8 mouse cellular contexts compared by ENCODE assay signal in the genomic region with DNA sequence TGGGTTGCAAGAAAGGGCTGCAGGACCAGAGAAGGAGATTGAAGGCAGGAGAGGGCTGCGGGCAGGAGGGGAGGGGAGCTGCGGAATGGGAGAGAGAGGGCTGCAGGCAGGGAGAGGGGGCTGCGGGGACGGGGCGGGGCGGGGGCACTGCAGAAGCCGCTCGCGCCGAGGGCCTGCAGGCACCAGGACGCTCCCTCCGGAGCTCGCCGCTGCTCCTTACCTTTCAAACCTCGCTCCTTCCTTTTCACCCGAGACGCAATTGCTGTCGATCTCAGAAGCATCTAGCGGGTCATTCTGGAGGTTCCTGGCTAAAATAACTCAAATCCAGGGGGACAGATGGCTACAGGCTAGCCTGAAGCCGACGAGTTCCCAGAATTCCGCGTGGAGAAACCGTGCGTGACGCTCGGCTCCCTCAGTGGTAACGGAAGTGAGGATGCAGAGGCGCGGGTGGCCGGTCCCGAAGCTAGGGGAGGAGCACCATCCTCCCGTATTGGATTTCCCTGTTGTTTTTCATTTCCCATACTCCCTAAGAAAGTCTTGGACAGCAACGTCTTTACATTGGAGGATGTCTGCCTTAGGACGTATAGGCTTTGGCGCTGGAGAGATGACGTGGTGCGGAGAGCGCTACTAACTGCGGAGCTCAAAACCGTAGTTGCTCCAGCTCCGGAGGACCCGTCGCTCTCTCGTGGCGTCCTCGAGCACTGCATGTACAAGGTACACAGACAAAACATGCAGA. TPM values are rescaled to one million over a fixed set of nuclear protein-coding genes. Genes with fewer than 3 reads are reported as not detected.
DNase-seq lines count a peak whose midpoint lies in the region; ATAC-seq and TF ChIP-seq lines count a peak whose summit lies in the region.

No protein-coding gene starts in this region.

- H3K4me2 ChIP-seq in heart, embryonic 12.5 days, result peak overlapping the region; percentile 99
- H3K4me2 ChIP-seq in kidney, embryonic 16.5 days (replicated peaks; ENCODE audit: low read depth, low read length), result peak overlapping the region; percentile 89

- peak overlapping the region; percentile 79 for H3K4me3 ChIP-seq in brown adipose tissue, adult 24 weeks (ENCODE audit: insufficient read depth, low read depth, low read length)
- peak overlapping the region; percentile 81 for H3K4me3 ChIP-seq in heart, embryonic 12.5 days
- peak overlapping the region; percentile 76 for H3K4me3 ChIP-seq in kidney, embryonic 16.5 days (ENCODE audit: low read length)
- peak overlapping the region; percentile 50 for H3K4me3 ChIP-seq in liver, adult 2 months (ENCODE audit: insufficient read depth, low read depth, low read length)

- H3K27ac ChIP-seq in brown adipose tissue, adult 24 weeks (replicated peaks; ENCODE audit: low read depth, low read length), result no peak overlapping the region
- H3K27ac ChIP-seq in heart, embryonic 12.5 days (ENCODE audit: poor library complexity, severe bottlenecking), result peak overlapping the region; percentile 73
- peak overlapping the region; percentile 97 for H3K27ac ChIP-seq in kidney, embryonic 16.5 days (ENCODE audit: low read length)
- no peak overlapping the region for H3K27ac ChIP-seq in liver, adult 2 months (replicated peaks; ENCODE audit: insufficient read depth, low read depth, low read length)

- WGBS in heart, embryonic 12.5 days, result under 1% methylated on average over 45 of the region's 47 CpGs
- WGBS in kidney, embryonic 16.5 days, result 0% methylated on average over 41 of the region's 47 CpGs
- under 1% methylated on average over 39 of the region's 47 CpGs for WGBS in liver, adult 2 months

- peak overlapping the region; percentile 97 for H3K9ac ChIP-seq in heart, embryonic 12.5 days
- peak overlapping the region; percentile 88 for H3K9ac ChIP-seq in kidney, embryonic 16.5 days (replicated peaks; ENCODE audit: low read length)
- H3K9ac ChIP-seq in liver, adult 2 months (ENCODE audit: low read depth, low read length), result peak overlapping the region; percentile 56

- peaks cover 2% of the 10 kb centered on the region; the same call in 1 of the 2 replicates for H3K4me1 ChIP-seq in brown adipose tissue, adult 24 weeks (ENCODE audit: control insufficient read depth, insufficient read depth, insufficient read length, low read length)
- peaks cover 11% of the 10 kb centered on the region for H3K4me1 ChIP-seq in heart, embryonic 12.5 days (replicated peaks)
- H3K4me1 ChIP-seq in kidney, embryonic 16.5 days (ENCODE audit: insufficient read depth, low read length), result peaks cover 19% of the 10 kb centered on the region
- no peaks in the 10 kb centered on the region for H3K4me1 ChIP-seq in liver, adult 2 months (ENCODE audit: control insufficient read depth, insufficient read depth, low read length)

- TF ChIP-seq POLR2A in liver, adult 2 months (IDR thresholded peaks at IDR 0.05; ENCODE audit: extremely low read depth, insufficient read depth, low read length), result no peak

- peaks cover 53% of the 10 kb centered on the region for H3K36me3 ChIP-seq in heart, embryonic 12.5 days
- peaks cover 52% of the 10 kb centered on the region for H3K36me3 ChIP-seq in kidney, embryonic 16.5 days (ENCODE audit: insufficient read depth, low read length)
- H3K36me3 ChIP-seq in liver, adult 2 months (ENCODE audit: control insufficient read depth, insufficient read depth, low read length), result peaks cover 10% of the 10 kb centered on the region; the same call in 1 of the 2 replicates

- ATAC-seq in CD4-positive, CD25-positive, alpha-beta regulatory T cell, adult 4 months, result peak; percentile 95
- ATAC-seq in erythroid progenitor cell, adult 5-6 weeks (replicated peaks; ENCODE audit: low FRiP score, poor library complexity, severe bottlenecking), result peak; percentile 85
- peak; percentile 90 for ATAC-seq in heart, embryonic 12.5 days (ENCODE audit: insufficient number of reproducible peaks, low FRiP score)
- ATAC-seq in kidney, embryonic 16.5 days (ENCODE audit: low FRiP score, low TSS enrichment), result peak; percentile 90
- ATAC-seq in monocyte, adult 5-6 weeks (replicated peaks; ENCODE audit: insufficient number of reproducible peaks, low FRiP score, low TSS enrichment, poor library complexity, severe bottlenecking), result peak; percentile 88

- TF ChIP-seq CTCF in liver, adult 2 months (IDR thresholded peaks at IDR 0.05; ENCODE audit: low read depth, low read length), result peak; percentile 59

- no peaks in the 10 kb centered on the region for H3K9me3 ChIP-seq in heart, embryonic 12.5 days (replicated peaks)
- H3K9me3 ChIP-seq in kidney, embryonic 16.5 days (ENCODE audit: low read length), result no peaks in the 10 kb centered on the region

- H3K27me3 ChIP-seq in heart, embryonic 12.5 days (replicated peaks), result no peaks in the 10 kb centered on the region
- no peaks in the 10 kb centered on the region for H3K27me3 ChIP-seq in kidney, embryonic 16.5 days (ENCODE audit: insufficient read depth, low read length)
- no peaks in the 10 kb centered on the region for H3K27me3 ChIP-seq in liver, adult 2 months (ENCODE audit: control insufficient read depth, insufficient read depth, low read length)

- peak; percentile 18 for DNase-seq in liver, adult 2 months (ENCODE audit: extremely low read depth, low read depth, low spot score)
- DNase-seq in spleen, postnatal 36 days (ENCODE audit: low spot score in 2 of 2), result peak; percentile 68 to 72

- H3K79me2 ChIP-seq in liver, adult 2 months (ENCODE audit: control insufficient read depth, insufficient read depth, low read length), result no peaks in the 10 kb centered on the region

RNA-seq across cellular contexts. Expression of gene Zfp61, which starts 1.9 kb away (rescaled TPM):
- 10 to 100 TPM; 19.4 to 27.8 TPM for polyA plus RNA-seq in CD4-positive, CD25-positive, alpha-beta regulatory T cell, adult 4 months (2017; shearing (Covaris generic))
- 1.5 and 2.0 TPM in 2 replicates for polyA plus RNA-seq in brown adipose tissue, adult 24 weeks (2012; ENCODE audit: insufficient read depth, insufficient read length, missing spikeins)
- 1.1 and 2.5 TPM in 2 replicates for total RNA-seq in erythroid progenitor cell, adult 5-6 weeks (2015; ENCODE audit: low replicate concordance)
- total RNA-seq in erythroid progenitor cell, adult 5-6 weeks (2017; ENCODE audit: low replicate concordance), result 1.8 TPM in 1 of 2 replicates, not detected in the other
- polyA plus RNA-seq in heart, embryonic 12.5 days (2016; fragmentation: Nextera tagmentation; extraction: Ambion mirVana), result 17.0 and 17.7 TPM in 2 replicates
- polyA plus RNA-seq in kidney, embryonic 16.5 days (2015; fragmentation: Nextera tagmentation; extraction: Ambion mirVana), result 43.5 and 44.0 TPM in 2 replicates
- 0.94 and 1.8 TPM in 2 replicates for total RNA-seq in liver, adult 2 months (2014; rRNA removed)
- 0.48 and 0.50 TPM in 2 replicates for polyA plus RNA-seq in liver, adult 2 months (2012; rRNA removed)
- 4.6 to 11.1 TPM (median 5.2 TPM) in 3 replicates for total RNA-seq in monocyte, adult 5-6 weeks (2017)

RNA-seq across cellular contexts. Expression of gene Zfp94, which starts 17.3 kb away (rescaled TPM):
- polyA plus RNA-seq in CD4-positive, CD25-positive, alpha-beta regulatory T cell, adult 4 months (2017; shearing (Covaris generic)), result 10 to 100 TPM; 10.6 to 13.8 TPM
- polyA plus RNA-seq in brown adipose tissue, adult 24 weeks (2012; ENCODE audit: insufficient read depth, insufficient read length, missing spikeins), result 3.8 and 4.5 TPM in 2 replicates
- 0.72 TPM in 1 of 2 replicates, not detected in the other for total RNA-seq in erythroid progenitor cell, adult 5-6 weeks (2015; ENCODE audit: low replicate concordance)
- total RNA-seq in erythroid progenitor cell, adult 5-6 weeks (2017; ENCODE audit: low replicate concordance), result 0.39 TPM in 1 of 2 replicates, not detected in the other
- 5.5 and 5.6 TPM in 2 replicates for polyA plus RNA-seq in heart, embryonic 12.5 days (2016; fragmentation: Nextera tagmentation; extraction: Ambion mirVana)
- 12.8 and 13.9 TPM in 2 replicates for polyA plus RNA-seq in kidney, embryonic 16.5 days (2015; fragmentation: Nextera tagmentation; extraction: Ambion mirVana)
- 2.4 and 2.8 TPM in 2 replicates for total RNA-seq in liver, adult 2 months (2014; rRNA removed)
- polyA plus RNA-seq in liver, adult 2 months (2012; rRNA removed), result 2.6 and 3.3 TPM in 2 replicates
- total RNA-seq in monocyte, adult 5-6 weeks (2017), result 2.4 to 4.6 TPM (median 4.5 TPM) in 3 replicates

RNA-seq across cellular contexts. Expression of gene Zfp93, which starts 28.9 kb away (rescaled TPM):
- 1 to 10 TPM; 2.5 to 2.9 TPM for polyA plus RNA-seq in CD4-positive, CD25-positive, alpha-beta regulatory T cell, adult 4 months (2017; shearing (Covaris generic))
- polyA plus RNA-seq in brown adipose tissue, adult 24 weeks (2012; ENCODE audit: insufficient read depth, insufficient read length, missing spikeins), result 1.4 and 4.4 TPM in 2 replicates
- not detected in 2 replicates for total RNA-seq in erythroid progenitor cell, adult 5-6 weeks (2015; ENCODE audit: low replicate concordance)
- 0.39 and 0.83 TPM in 2 replicates for total RNA-seq in erythroid progenitor cell, adult 5-6 weeks (2017; ENCODE audit: low replicate concordance)
- polyA plus RNA-seq in heart, embryonic 12.5 days (2016; fragmentation: Nextera tagmentation; extraction: Ambion mirVana), result 5.4 and 6.0 TPM in 2 replicates
- 12.1 and 14.1 TPM in 2 replicates for polyA plus RNA-seq in kidney, embryonic 16.5 days (2015; fragmentation: Nextera tagmentation; extraction: Ambion mirVana)
- total RNA-seq in liver, adult 2 months (2014; rRNA removed), result 2.9 and 3.6 TPM in 2 replicates
- 1.3 TPM in 2 replicates for polyA plus RNA-seq in liver, adult 2 months (2012; rRNA removed)
- 1.4 TPM in 1 of 3 replicates, not detected in the others for total RNA-seq in monocyte, adult 5-6 weeks (2017)

RNA-seq across cellular contexts. Expression of gene Tescl, which starts 34.6 kb away (rescaled TPM):
- not detected for polyA plus RNA-seq in CD4-positive, CD25-positive, alpha-beta regulatory T cell, adult 4 months (2017; shearing (Covaris generic))
- polyA plus RNA-seq in brown adipose tissue, adult 24 weeks (2012; ENCODE audit: insufficient read depth, insufficient read length, missing spikeins), result not detected in 2 replicates
- total RNA-seq in erythroid progenitor cell, adult 5-6 weeks (2015; ENCODE audit: low replicate concordance), result not detected in 2 replicates
- not detected in 2 replicates for total RNA-seq in erythroid progenitor cell, adult 5-6 weeks (2017; ENCODE audit: low replicate concordance)
- 0.31 TPM in 1 of 2 replicates, not detected in the other for polyA plus RNA-seq in heart, embryonic 12.5 days (2016; fragmentation: Nextera tagmentation; extraction: Ambion mirVana)
- 0.19 and 0.42 TPM in 2 replicates for polyA plus RNA-seq in kidney, embryonic 16.5 days (2015; fragmentation: Nextera tagmentation; extraction: Ambion mirVana)
- not detected in 2 replicates for total RNA-seq in liver, adult 2 months (2014; rRNA removed)
- not detected in 2 replicates for polyA plus RNA-seq in liver, adult 2 months (2012; rRNA removed)
- 2.3 TPM in 1 of 3 replicates, not detected in the others for total RNA-seq in monocyte, adult 5-6 weeks (2017)

RNA-seq across cellular contexts. Expression of gene Zfp108, which starts 44.5 kb away (rescaled TPM):
- polyA plus RNA-seq in CD4-positive, CD25-positive, alpha-beta regulatory T cell, adult 4 months (2017; shearing (Covaris generic)), result under 1 TPM in 1 of 2 experiments, not detected in 1; 0.70 TPM
- 0.88 and 1.8 TPM in 2 replicates for polyA plus RNA-seq in brown adipose tissue, adult 24 weeks (2012; ENCODE audit: insufficient read depth, insufficient read length, missing spikeins)
- not detected in 2 replicates for total RNA-seq in erythroid progenitor cell, adult 5-6 weeks (2015; ENCODE audit: low replicate concordance)
- not detected in 2 replicates for total RNA-seq in erythroid progenitor cell, adult 5-6 weeks (2017; ENCODE audit: low replicate concordance)
- 2.2 and 2.5 TPM in 2 replicates for polyA plus RNA-seq in heart, embryonic 12.5 days (2016; fragmentation: Nextera tagmentation; extraction: Ambion mirVana)
- 4.4 and 4.9 TPM in 2 replicates for polyA plus RNA-seq in kidney, embryonic 16.5 days (2015; fragmentation: Nextera tagmentation; extraction: Ambion mirVana)
- total RNA-seq in liver, adult 2 months (2014; rRNA removed), result 2.4 and 2.7 TPM in 2 replicates
- polyA plus RNA-seq in liver, adult 2 months (2012; rRNA removed), result 0.38 and 0.61 TPM in 2 replicates
- total RNA-seq in monocyte, adult 5-6 weeks (2017), result 0.87 to 1.5 TPM in 2 of 3 replicates, not detected in the other

Comparison
In these comparisons a context has a peak if more than half of its experiments do, and no peak if none do; other contexts are left out.
1. H3K27ac ChIP-seq: peak in heart, embryonic 12.5 days (single experiment) and kidney, embryonic 16.5 days (single experiment); none in brown adipose tissue, adult 24 weeks (single experiment) and liver, adult 2 months (single experiment).
2. Peak in every context shown above with its lines, with median percentiles within 50 percentile points of each other: ATAC-seq, H3K4me3 ChIP-seq and H3K9ac ChIP-seq.